Mouse (Mus musculus) midbrain, embryonic 13.5 days (tissue): ENCODE results near the gene Enox1. TPM values are rescaled to one million over a fixed set of nuclear protein-coding genes. Genes with fewer than 3 reads are reported as not detected.

ENCODE experiments used
- ATAC-seq: fragments of 200-750 bp; cut with Nextera tagmentation; 2 replicates; pipeline ENCODE4 v1.8.0; 2017; ENCODE audit warnings: mild to moderate bottlenecking, moderate TSS enrichment, moderate library complexity
- H3K27ac ChIP-seq: fragments of 300-500 bp; sonication (generic); 2 replicates; pipeline ENCODE4 v1.5.1; 2015; ENCODE audit warnings: inconsistent platforms, mild to moderate bottlenecking, moderate library complexity
- H3K27me3 ChIP-seq: fragments of 300-500 bp; sonication (generic); 2 replicates; pipeline ENCODE4 v1.6.1; 2015; ENCODE audit warnings: mild to moderate bottlenecking, inconsistent platforms
- H3K36me3 ChIP-seq: fragments of 300-500 bp; sonication (generic); 2 replicates; pipeline ENCODE4 v1.6.1; 2015; ENCODE audit warnings: mild to moderate bottlenecking, inconsistent platforms
- H3K4me1 ChIP-seq: fragments of 300-500 bp; sonication (generic); replicated peaks from 2 replicates; pipeline ENCODE4 v1.6.1; 2015; ENCODE audit warnings: inconsistent platforms
- H3K4me2 ChIP-seq: fragments of 300-500 bp; sonication (generic); replicated peaks from 2 replicates; pipeline ENCODE4 v1.6.1; 2015; ENCODE audit warnings: moderate library complexity, mild to moderate bottlenecking, inconsistent platforms
- H3K4me3 ChIP-seq: fragments of 300-500 bp; sonication (generic); replicated peaks from 2 replicates; pipeline ENCODE4 v1.5.1; 2015; ENCODE audit warnings: mild to moderate bottlenecking, inconsistent platforms
- H3K9ac ChIP-seq: fragments of 300-500 bp; sonication (generic); replicated peaks from 2 replicates; pipeline ENCODE4 v1.6.1; 2015; ENCODE audit warnings: mild to moderate bottlenecking, inconsistent platforms
- H3K9me3 ChIP-seq: fragments of 300-500 bp; sonication (generic); 2 replicates; pipeline ENCODE4 v1.6.1; 2016; ENCODE audit warnings: mild to moderate bottlenecking, inconsistent platforms
- WGBS: fragments of 180-500 bp; shearing (Covaris S2); methylation state at CpG from one replicate; pipeline ENCODE4 v1.1.7; 2015; 5-methylcytosine and 5-hydroxymethylcytosine counted together
- polyA plus RNA-seq: library from polyadenylated mRNA; unstranded; fragments of >200 nt; fragmentation: Nextera tagmentation; extraction: Ambion mirVana; gene quantifications from 2 replicates; pipeline ENCODE4 v1.2.1, GENCODE M21; 2015

Gene Enox1
- polyA plus RNA-seq, 1 experiment from 2014 or later = 44.0 TPM

GRCm38 (mm10) chr14:77280893-77281292 lies 124.3 kb downstream of the Enox1 start:
- H3K9ac ChIP-seq = no peak overlapping the region
- no peak overlapping the region for H3K27ac ChIP-seq
- no peaks in the 10 kb centered on the region for H3K36me3 ChIP-seq
- H3K27me3 ChIP-seq = no peaks in the 10 kb centered on the region
- ATAC-seq = no peak
- peaks cover 12% of the 10 kb centered on the region for H3K4me1 ChIP-seq
- 68% methylated on average over 7 of the region's 7 CpGs for WGBS
- H3K4me2 ChIP-seq = no peak overlapping the region
- H3K4me3 ChIP-seq = no peak overlapping the region
- H3K9me3 ChIP-seq = no peaks in the 10 kb centered on the region

GRCm38 (mm10) chr14:77283939-77284338 lies 127.4 kb downstream of the Enox1 start:
- no peaks in the 10 kb centered on the region for H3K27me3 ChIP-seq
- H3K27ac ChIP-seq = no peak overlapping the region
- no peak overlapping the region for H3K4me3 ChIP-seq
- no peaks in the 10 kb centered on the region for H3K36me3 ChIP-seq
- H3K4me1 ChIP-seq = peaks cover 10% of the 10 kb centered on the region
- no peak overlapping the region for H3K4me2 ChIP-seq
- WGBS = 60% methylated on average over 4 of the region's 4 CpGs
- no peaks in the 10 kb centered on the region for H3K9me3 ChIP-seq
- ATAC-seq = no peak
- no peak overlapping the region for H3K9ac ChIP-seq

GRCm38 (mm10) chr14:77285453-77285852 lies 128.9 kb downstream of the Enox1 start:
- Histone ChIP-seq H3K9me3 (no peaks in the 10 kb centered on the region), H3K4me3 (no peak overlapping the region), H3K4me2 (no peak overlapping the region), H3K27me3 (no peaks in the 10 kb centered on the region), H3K9ac (no peak overlapping the region), H3K36me3 (no peaks in the 10 kb centered on the region), H3K27ac (no peak overlapping the region), H3K4me1 (peaks cover 4% of the 10 kb centered on the region)
- ATAC-seq = no peak
- 77% methylated on average over 3 of the region's 3 CpGs for WGBS

- no peaks in the 10 kb centered on the region; the same call in 1 of the 2 replicates for H3K4me1 ChIP-seq
- no peak overlapping the region for H3K4me3 ChIP-seq
- WGBS = 87% methylated on average over 5 of the region's 5 CpGs
- no peak overlapping the region for H3K4me2 ChIP-seq
- H3K9me3 ChIP-seq = no peaks in the 10 kb centered on the region
- no peak for ATAC-seq
- no peak overlapping the region for H3K9ac ChIP-seq
- H3K36me3 ChIP-seq = no peaks in the 10 kb centered on the region
- H3K27ac ChIP-seq = no peak overlapping the region
- H3K27me3 ChIP-seq = no peaks in the 10 kb centered on the region
Observed at GRCm38 (mm10) chr14:77291756-77292155, 135.2 kb downstream of the Enox1 start.

GRCm38 (mm10) chr14:77297039-77297438 lies 140.5 kb downstream of the Enox1 start:
- no peaks in the 10 kb centered on the region for H3K9me3 ChIP-seq
- no peaks in the 10 kb centered on the region for H3K36me3 ChIP-seq
- H3K4me2 ChIP-seq = no peak overlapping the region
- no peaks in the 10 kb centered on the region for H3K27me3 ChIP-seq
- ATAC-seq = no peak
- H3K27ac ChIP-seq = no peak overlapping the region
- H3K9ac ChIP-seq = no peak overlapping the region
- H3K4me1 ChIP-seq = no peaks in the 10 kb centered on the region; the same call in none of the 2 replicates
- WGBS = 49% methylated on average over 4 of the region's 4 CpGs
- H3K4me3 ChIP-seq = no peak overlapping the region

- Histone ChIP-seq H3K27me3 (no peaks in the 10 kb centered on the region), H3K4me2 (no peak overlapping the region), H3K36me3 (no peaks in the 10 kb centered on the region), H3K27ac (no peak overlapping the region), H3K4me3 (no peak overlapping the region), H3K9me3 (no peaks in the 10 kb centered on the region), H3K9ac (no peak overlapping the region), H3K4me1 (no peaks in the 10 kb centered on the region; the same call in none of the 2 replicates)
- 94% methylated on average over 3 of the region's 3 CpGs for WGBS
- ATAC-seq = no peak
Observed at GRCm38 (mm10) chr14:77298327-77298726, 141.8 kb downstream of the Enox1 start.

- no peaks in the 10 kb centered on the region for H3K36me3 ChIP-seq
- H3K4me1 ChIP-seq = peaks cover 17% of the 10 kb centered on the region
- WGBS = 60% methylated on average over 3 of the region's 3 CpGs
- H3K4me3 ChIP-seq = no peak overlapping the region
- no peak for ATAC-seq
- H3K9me3 ChIP-seq = no peaks in the 10 kb centered on the region
- no peaks in the 10 kb centered on the region for H3K27me3 ChIP-seq
- H3K9ac ChIP-seq = no peak overlapping the region
- H3K4me2 ChIP-seq = no peak overlapping the region
- no peak overlapping the region for H3K27ac ChIP-seq
Observed at GRCm38 (mm10) chr14:77309571-77309970, 153.0 kb downstream of the Enox1 start.

- Histone ChIP-seq H3K9me3 (no peaks in the 10 kb centered on the region), H3K36me3 (no peaks in the 10 kb centered on the region)
Observed at GRCm38 (mm10) chr14:77311456-77311855, 154.9 kb downstream of the Enox1 start.

GRCm38 (mm10) chr14:77319396-77319795 lies 162.8 kb downstream of the Enox1 start:
- H3K4me2 ChIP-seq = no peak overlapping the region
- H3K9ac ChIP-seq = no peak overlapping the region
- 94% methylated on average over 7 of the region's 7 CpGs for whole genome bisulfite sequencing

More at GRCm38 (mm10) chr14:77311456-77311855, 154.9 kb downstream of the Enox1 start:
- no peak overlapping the region for H3K4me3 ChIP-seq
- WGBS = 69% methylated on average over 6 of the region's 6 CpGs
- no peak overlapping the region for H3K4me2 ChIP-seq
- H3K4me1 ChIP-seq = peaks cover 17% of the 10 kb centered on the region
- no peaks in the 10 kb centered on the region for H3K27me3 ChIP-seq
- ATAC-seq = no peak
- no peak overlapping the region for H3K9ac ChIP-seq
- no peak overlapping the region for H3K27ac ChIP-seq

GRCm38 (mm10) chr14:77324348-77324747 lies 167.8 kb downstream of the Enox1 start:
- no peak overlapping the region for H3K9ac ChIP-seq
- no peak for ATAC-seq
- WGBS = 90% methylated on average over 2 of the region's 2 CpGs
- no peaks in the 10 kb centered on the region for H3K9me3 ChIP-seq
- H3K36me3 ChIP-seq = no peaks in the 10 kb centered on the region
- no peak overlapping the region for H3K4me3 ChIP-seq
- no peaks in the 10 kb centered on the region for H3K27me3 ChIP-seq
- H3K27ac ChIP-seq = no peak overlapping the region
- no peak overlapping the region for H3K4me2 ChIP-seq
- H3K4me1 ChIP-seq = no peaks in the 10 kb centered on the region

More at GRCm38 (mm10) chr14:77319396-77319795, 162.8 kb downstream of the Enox1 start:
- no peak overlapping the region for H3K27ac ChIP-seq
- no peaks in the 10 kb centered on the region for H3K36me3 ChIP-seq
- no peaks in the 10 kb centered on the region for H3K9me3 ChIP-seq
- H3K4me1 ChIP-seq = no peaks in the 10 kb centered on the region
- no peak overlapping the region for H3K4me3 ChIP-seq
- no peak for ATAC-seq
- no peaks in the 10 kb centered on the region for H3K27me3 ChIP-seq

- Histone ChIP-seq H3K4me2 (no peak overlapping the region), H3K4me1 (no peaks in the 10 kb centered on the region), H3K9me3 (no peaks in the 10 kb centered on the region), H3K9ac (no peak overlapping the region), H3K27ac (no peak overlapping the region), H3K27me3 (no peaks in the 10 kb centered on the region), H3K36me3 (0 out of 2 replicates have a peak, but pooled peaks cover 3% of the 10 kb centered on the region), H3K4me3 (no peak overlapping the region)
- ATAC-seq = no peak
- WGBS = 70% methylated on average over 3 of the region's 3 CpGs
Observed at GRCm38 (mm10) chr14:77327693-77328092, 171.1 kb downstream of the Enox1 start.

- no peak for ATAC-seq
- no peaks in the 10 kb centered on the region for H3K27me3 ChIP-seq
- H3K36me3 ChIP-seq = 0 out of 2 replicates have a peak, but pooled peaks cover 3% of the 10 kb centered on the region
- no peak overlapping the region for H3K4me2 ChIP-seq
- H3K9me3 ChIP-seq = no peaks in the 10 kb centered on the region
- H3K4me3 ChIP-seq = no peak overlapping the region
- no peaks in the 10 kb centered on the region for H3K4me1 ChIP-seq
- no peak overlapping the region for H3K27ac ChIP-seq
- H3K9ac ChIP-seq = no peak overlapping the region
Observed at GRCm38 (mm10) chr14:77329791-77330190, 173.2 kb downstream of the Enox1 start.

GRCm38 (mm10) chr14:77343662-77344340 lies 187.2 kb downstream of the Enox1 start:
- no peak for ATAC-seq
- Histone ChIP-seq H3K4me1 (0 out of 2 replicates have a peak, but pooled peaks cover 4% of the 10 kb centered on the region), H3K27ac (no peak overlapping the region), H3K4me2 (no peak overlapping the region), H3K9ac (no peak overlapping the region), H3K36me3 (no peaks in the 10 kb centered on the region), H3K27me3 (no peaks in the 10 kb centered on the region), H3K4me3 (no peak overlapping the region), H3K9me3 (no peaks in the 10 kb centered on the region)
- 70% methylated on average over 11 of the region's 11 CpGs for WGBS
